Mouse (Mus musculus): ENCODE data around the gene Gli3.

Gene Gli3

DNA sequence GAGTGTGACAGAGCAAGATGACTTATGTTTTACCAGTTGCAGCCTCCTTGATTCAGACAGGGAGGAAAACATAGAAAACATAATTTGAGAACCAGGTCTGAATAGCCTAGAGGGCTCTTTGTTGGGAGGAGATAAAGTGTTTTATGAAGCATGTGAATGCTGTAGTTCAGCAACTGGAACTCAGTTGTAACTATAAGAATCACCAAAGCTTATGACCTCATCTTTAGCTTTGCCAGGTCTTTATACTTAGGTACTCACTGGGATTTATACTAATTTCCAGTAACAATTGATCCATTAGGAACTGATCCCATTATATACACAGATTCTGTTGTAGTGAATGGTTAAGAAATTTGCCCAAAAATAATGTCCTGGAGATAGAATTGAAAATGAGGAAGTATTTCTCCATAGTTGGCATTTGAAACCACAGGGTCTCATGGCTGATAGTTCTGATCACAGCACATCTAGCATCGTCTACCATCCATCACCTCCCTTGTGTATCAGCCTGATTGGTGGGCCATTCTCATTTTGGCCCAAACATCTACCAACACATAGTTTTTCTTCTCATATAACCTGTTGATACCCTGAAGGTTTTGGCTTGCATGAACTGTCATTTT lies 259.8 kb downstream of the Gli3 start:
- DNase-seq (ENCODE audit: low spot score in 2 of 2) = no peak

DNA sequence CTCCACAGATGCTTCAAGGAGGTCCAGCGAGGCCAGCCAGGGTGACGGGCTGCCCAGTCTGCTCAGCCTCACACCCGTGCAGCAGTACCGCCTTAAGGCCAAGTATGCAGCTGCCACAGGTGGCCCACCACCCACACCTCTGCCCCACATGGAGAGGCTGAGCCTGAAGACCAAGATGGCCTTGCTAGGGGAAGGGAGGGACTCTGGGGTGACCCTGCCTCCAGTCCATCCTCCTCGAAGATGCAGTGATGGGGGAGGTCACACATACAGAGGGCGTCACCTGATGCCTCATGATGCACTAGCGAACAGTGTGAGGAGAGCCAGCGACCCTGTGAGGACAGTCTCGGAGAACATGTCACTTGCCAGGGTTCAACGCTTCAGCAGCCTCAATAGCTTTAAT lies 261.7 kb downstream of the Gli3 start:
- no peak for DNase-seq (ENCODE audit: low spot score in 2 of 2)

DNA sequence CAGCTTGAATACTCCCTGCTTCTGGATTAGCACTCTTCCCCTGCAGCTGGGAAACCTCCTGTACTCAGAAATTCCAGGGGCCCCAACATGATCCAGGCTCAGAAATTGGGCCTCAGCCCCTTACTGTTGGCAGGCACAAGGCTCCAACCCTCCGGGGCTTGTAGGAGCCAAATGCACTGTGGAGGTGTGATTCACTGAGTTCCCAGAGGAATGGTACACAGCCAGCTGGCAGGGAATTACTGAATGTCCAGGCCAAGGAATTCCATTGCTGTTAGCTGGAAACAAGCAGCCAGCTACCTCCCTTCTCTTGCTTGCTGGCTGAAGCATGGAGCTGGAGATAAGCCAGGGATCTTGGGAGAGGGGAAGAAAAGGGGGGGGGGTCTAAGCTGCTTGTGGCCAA lies 278.7 kb downstream of the Gli3 start:
- peak; percentile 82 to 84 for DNase-seq (ENCODE audit: low spot score in 2 of 2)

DNA sequence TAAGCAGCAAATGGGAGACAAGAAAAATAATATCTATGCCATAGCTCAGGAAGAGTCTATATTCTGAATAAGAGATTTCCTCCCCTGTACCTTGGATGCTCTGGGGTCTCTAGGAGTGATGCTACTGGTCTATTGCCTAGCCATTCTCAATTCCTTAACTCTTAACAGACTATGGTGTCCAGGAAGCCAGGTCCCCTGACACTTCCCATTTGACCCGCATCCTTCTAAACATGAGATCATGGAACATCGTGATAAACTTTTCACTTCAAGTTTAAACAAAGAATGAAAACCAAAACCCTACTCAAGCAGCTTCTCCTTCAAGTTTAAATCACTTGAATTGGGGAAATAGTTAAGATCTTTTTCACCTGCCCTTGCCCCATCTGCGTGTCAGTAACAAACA lies 279.3 kb downstream of the Gli3 start:
- no peak for DNase-seq (ENCODE audit: low spot score in 2 of 2)

DNA sequence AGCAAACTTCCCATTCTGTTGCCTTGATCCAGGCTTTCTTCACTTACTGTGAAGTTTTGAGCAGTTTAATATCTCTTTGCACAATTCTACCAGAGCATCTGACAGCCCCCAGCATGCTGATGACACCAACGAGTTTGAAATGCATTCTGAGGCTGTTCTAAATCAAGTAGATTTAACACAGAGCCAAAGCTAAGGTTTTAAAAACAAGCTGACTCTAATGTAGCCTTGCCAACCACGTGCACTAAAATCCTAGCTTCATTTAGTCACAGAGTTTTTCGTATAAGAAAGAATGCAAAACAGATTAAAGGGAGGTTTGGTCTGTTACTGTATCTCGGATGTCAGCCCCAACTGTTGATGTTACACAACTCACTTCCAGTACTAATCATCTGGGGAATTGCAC lies 279.7 kb downstream of the Gli3 start:
- DNase-seq (ENCODE audit: low spot score in 2 of 2) = no peak

DNA sequence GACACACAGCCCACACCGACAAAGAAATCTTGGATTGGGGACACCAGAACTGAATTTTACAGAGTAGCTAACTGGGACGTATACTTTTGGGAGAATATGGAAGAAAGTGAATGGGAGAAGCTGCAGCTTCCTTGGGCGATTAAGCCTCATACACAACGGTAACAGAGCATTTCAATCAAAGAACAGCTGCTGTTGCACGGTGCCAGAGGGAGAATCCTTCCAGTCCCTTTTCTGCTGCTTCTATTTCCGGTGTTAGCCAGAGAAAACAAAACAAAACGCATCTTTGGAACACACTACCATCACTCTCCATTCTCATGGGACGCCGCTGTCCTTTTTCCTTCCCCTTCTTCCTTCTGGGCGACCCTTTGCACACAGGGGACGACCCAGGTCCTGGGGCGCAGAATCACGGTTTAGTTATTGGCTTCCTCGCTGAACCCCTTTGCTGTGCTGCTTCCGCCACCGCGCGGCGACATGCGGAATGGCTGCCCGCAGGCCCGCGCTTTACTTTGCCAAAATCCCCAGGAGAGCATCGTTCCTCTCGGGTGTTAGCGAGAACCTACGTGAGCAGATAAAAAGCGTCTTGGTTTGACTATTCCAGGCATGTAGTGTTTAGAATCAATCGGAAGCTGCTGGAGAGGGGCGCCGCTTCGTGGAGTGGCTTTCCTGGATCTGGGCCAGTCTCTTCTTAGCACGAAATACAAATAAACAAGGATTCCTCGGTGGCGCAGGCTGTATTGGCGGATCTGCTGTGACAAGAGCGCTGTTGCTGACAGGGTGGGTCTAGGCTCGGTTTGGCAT lies 296.0 kb downstream of the Gli3 start:
- peak; percentile 75 to 81 for DNase-seq (ENCODE audit: low spot score in 2 of 2)

DNA sequence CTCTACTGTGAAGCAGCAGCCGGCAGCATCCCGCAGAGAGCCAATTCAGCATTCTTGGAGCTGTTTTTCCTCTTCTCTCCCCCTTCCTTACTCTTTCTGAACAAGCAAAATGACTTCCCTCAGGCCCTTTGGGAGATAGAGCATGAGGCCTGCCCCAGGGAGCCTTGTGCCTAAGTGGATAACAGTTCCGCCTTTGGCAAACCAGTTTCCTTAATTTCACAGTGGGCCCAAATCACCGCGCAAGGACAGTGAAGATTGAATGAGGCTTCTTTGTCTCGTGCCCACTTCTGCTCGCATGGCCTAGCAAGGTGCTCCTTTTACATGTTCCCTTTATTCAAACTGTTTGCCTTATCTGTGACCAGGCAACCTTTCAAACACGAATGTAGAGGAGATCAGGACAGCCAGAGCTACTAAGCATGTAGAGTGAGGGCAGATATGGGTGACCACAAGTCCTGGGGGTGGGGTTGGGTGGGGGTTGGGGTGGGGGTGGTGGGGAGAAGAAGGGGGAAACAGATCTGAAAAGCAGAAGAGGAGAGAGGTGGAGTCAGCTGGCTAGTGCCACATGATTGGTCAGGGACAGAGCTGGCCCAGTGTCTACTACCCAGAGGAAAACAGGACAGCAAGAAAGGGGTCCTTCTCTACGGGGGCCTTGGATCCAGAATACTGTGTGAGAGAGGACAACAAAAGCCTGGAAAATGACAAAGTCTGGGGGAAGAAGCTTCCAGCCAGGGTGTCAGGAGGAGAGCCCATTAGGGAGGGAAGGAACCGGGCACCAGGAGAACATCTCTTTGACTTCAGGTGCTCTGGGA lies 296.8 kb downstream of the Gli3 start:
- no peak for DNase-seq (ENCODE audit: low spot score in 2 of 2)

DNA sequence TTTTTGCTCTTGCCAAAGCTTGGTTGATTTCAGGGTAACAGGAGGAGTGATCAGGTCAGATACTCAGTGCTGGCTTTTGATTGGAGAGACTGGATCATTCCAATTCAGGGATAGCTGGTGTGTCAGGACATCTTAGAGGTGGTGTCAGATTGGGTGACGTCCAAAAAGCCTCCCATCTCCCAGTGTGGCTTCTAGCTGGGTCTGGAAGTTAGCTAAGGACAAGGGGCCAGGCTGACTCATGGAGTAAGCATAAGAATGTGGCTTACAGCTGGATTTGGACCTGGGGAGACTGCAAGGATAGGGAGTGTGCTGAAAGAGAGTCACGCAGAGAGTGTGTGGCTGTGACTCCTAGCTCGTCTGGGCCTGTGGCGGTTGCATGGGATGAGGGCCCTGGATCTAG lies 299.3 kb downstream of the Gli3 start:
- no peak for DNase-seq (ENCODE audit: low spot score in 2 of 2)

DNA sequence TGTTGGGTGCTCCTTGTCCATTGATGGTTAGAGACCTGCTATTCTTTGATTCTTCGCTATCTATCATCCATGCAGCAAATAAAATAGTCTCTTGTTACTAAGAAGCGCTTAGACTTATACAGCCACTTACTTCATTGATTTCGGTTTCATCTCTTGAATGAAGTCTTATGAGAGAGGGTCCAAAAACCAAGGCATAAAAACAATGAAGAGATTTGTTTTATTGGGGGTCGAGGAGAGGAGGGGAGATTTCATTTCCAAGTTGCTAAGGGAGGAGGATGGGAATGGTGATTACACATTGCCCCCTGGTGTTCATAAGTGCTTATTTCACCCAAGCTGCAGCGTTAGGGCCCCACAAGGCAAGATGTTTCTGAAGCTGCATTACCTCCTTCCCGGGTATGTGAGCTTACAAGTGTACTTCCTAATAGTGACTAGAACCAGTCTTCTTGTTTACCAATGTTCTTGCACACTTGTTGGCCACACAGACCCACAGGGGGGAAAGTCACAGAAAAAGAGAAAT lies 299.9 kb downstream of the Gli3 start:
- no peak for DNase-seq (ENCODE audit: low spot score in 2 of 2)

DNA sequence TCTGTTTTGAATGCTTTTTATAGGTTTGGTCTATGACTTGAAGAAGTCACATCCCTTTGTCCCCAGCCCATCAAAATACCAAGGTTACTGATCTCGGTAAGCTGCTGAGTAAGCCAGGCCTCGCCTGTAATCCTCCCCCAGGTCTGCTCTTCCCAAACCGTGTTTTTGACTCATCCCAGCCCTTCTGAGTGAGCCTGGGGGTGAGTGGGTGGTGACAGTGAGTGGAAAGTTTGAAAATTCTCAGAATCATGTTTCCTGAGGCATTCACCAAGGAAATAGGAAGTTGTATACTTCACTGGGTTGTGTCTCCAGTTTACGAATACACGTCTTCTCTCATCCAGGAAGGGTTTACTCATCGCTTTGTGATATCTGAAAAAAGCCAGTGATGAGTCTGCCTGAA lies 314.6 kb downstream of the Gli3 start:
- no peak for DNase-seq (ENCODE audit: low spot score in 2 of 2)
